Mouse (Mus musculus): ENCODE results near the gene Rimbp2. TPM values are rescaled to one million over a fixed set of nuclear protein-coding genes. Genes with fewer than 3 reads are reported as not detected.

Gene Rimbp2
- polyA plus RNA-seq, 1 experiment from 2014 or later: 0.08 TPM

- Histone ChIP-seq H3K4me1 (peaks cover 14% of the 10 kb centered on the region), H3K27ac (no peak overlapping the region), H3K27me3 (ENCODE audit: low read depth, poor library complexity, severe bottlenecking) (no peaks in the 10 kb centered on the region), H3K4me3 (no peak overlapping the region), H3K36me3 (no peaks in the 10 kb centered on the region), H3K9me3 (replicated peaks) (no peaks in the 10 kb centered on the region)
- WGBS: 10% methylated on average over 10 of the region's 10 CpGs
- peak; percentile 93 for DNase-seq (ENCODE audit: low spot score)
Observed at GRCm38 (mm10) chr5:128917116-128917959, 35.9 kb downstream of the Rimbp2 start.

- DNase-seq (ENCODE audit: low spot score): no peak
- Histone ChIP-seq H3K36me3 (no peaks in the 10 kb centered on the region), H3K27me3 (ENCODE audit: low read depth, poor library complexity, severe bottlenecking) (no peaks in the 10 kb centered on the region), H3K9me3 (replicated peaks) (no peaks in the 10 kb centered on the region), H3K4me1 (peaks cover 14% of the 10 kb centered on the region), H3K27ac (no peak overlapping the region), H3K4me3 (no peak overlapping the region)
- 80% methylated on average over 3 of the region's 3 CpGs for WGBS
Observed at GRCm38 (mm10) chr5:128913820-128914219, 39.5 kb downstream of the Rimbp2 start.

- no peaks in the 10 kb centered on the region for H3K27me3 ChIP-seq (ENCODE audit: low read depth, poor library complexity, severe bottlenecking)
- H3K36me3 ChIP-seq: no peaks in the 10 kb centered on the region
- 97% methylated on average over 3 of the region's 3 CpGs for WGBS
Observed at GRCm38 (mm10) chr5:128912374-128912773, 40.9 kb downstream of the Rimbp2 start.

GRCm38 (mm10) chr5:128911593-128911992, 41.7 kb downstream of the Rimbp2 start:
- H3K27me3 ChIP-seq (ENCODE audit: low read depth, poor library complexity, severe bottlenecking): no peaks in the 10 kb centered on the region
- 85% methylated on average over 8 of the region's 9 CpGs for WGBS
- H3K4me1 ChIP-seq: peaks cover 11% of the 10 kb centered on the region
- H3K27ac ChIP-seq: no peak overlapping the region
- H3K9me3 ChIP-seq (replicated peaks): no peaks in the 10 kb centered on the region
- H3K4me3 ChIP-seq: no peak overlapping the region
- DNase-seq (ENCODE audit: low spot score): no peak
- H3K36me3 ChIP-seq: no peaks in the 10 kb centered on the region

More at GRCm38 (mm10) chr5:128912374-128912773, 40.9 kb downstream of the Rimbp2 start:
- peaks cover 19% of the 10 kb centered on the region for H3K4me1 ChIP-seq
- no peaks in the 10 kb centered on the region for H3K9me3 ChIP-seq (replicated peaks)
- H3K4me3 ChIP-seq: no peak overlapping the region
- H3K27ac ChIP-seq: no peak overlapping the region
- DNase-seq (ENCODE audit: low spot score): no peak

- Histone ChIP-seq H3K27me3 (ENCODE audit: low read depth, poor library complexity, severe bottlenecking) (no peaks in the 10 kb centered on the region), H3K36me3 (no peaks in the 10 kb centered on the region)
- 53% methylated on average over 5 of the region's 5 CpGs for WGBS
Observed at GRCm38 (mm10) chr5:128904113-128904512, 49.2 kb downstream of the Rimbp2 start.

GRCm38 (mm10) chr5:128903120-128903519, 50.2 kb downstream of the Rimbp2 start:
- no peak overlapping the region for H3K4me3 ChIP-seq
- DNase-seq (ENCODE audit: low spot score): no peak
- no peaks in the 10 kb centered on the region for H3K9me3 ChIP-seq (replicated peaks)
- H3K27ac ChIP-seq: no peak overlapping the region
- H3K27me3 ChIP-seq (ENCODE audit: low read depth, poor library complexity, severe bottlenecking): no peaks in the 10 kb centered on the region
- peaks cover 62% of the 10 kb centered on the region for H3K4me1 ChIP-seq
- no peaks in the 10 kb centered on the region for H3K36me3 ChIP-seq
- 46% methylated on average over 12 of the region's 12 CpGs for WGBS

More at GRCm38 (mm10) chr5:128904113-128904512, 49.2 kb downstream of the Rimbp2 start:
- no peaks in the 10 kb centered on the region for H3K9me3 ChIP-seq (replicated peaks)
- H3K4me3 ChIP-seq: no peak overlapping the region
- no peak overlapping the region for H3K27ac ChIP-seq
- peaks cover 64% of the 10 kb centered on the region for H3K4me1 ChIP-seq
- no peak for DNase-seq (ENCODE audit: low spot score)

GRCm38 (mm10) chr5:128899971-128900370, 53.3 kb downstream of the Rimbp2 start:
- H3K27me3 ChIP-seq (ENCODE audit: low read depth, poor library complexity, severe bottlenecking): no peaks in the 10 kb centered on the region
- H3K9me3 ChIP-seq (replicated peaks): no peaks in the 10 kb centered on the region
- DNase-seq (ENCODE audit: low spot score): peak; percentile 56
- no peaks in the 10 kb centered on the region for H3K36me3 ChIP-seq
- peaks cover 46% of the 10 kb centered on the region for H3K4me1 ChIP-seq
- peak overlapping the region; percentile 77 for H3K27ac ChIP-seq
- 28% methylated on average over 13 of the region's 13 CpGs for WGBS
- peak overlapping the region; percentile 20; the same call in 1 of the 2 replicates for H3K4me3 ChIP-seq

- Histone ChIP-seq H3K9me3 (replicated peaks) (no peaks in the 10 kb centered on the region), H3K4me1 (peaks cover 9% of the 10 kb centered on the region), H3K27me3 (ENCODE audit: low read depth, poor library complexity, severe bottlenecking) (no peaks in the 10 kb centered on the region), H3K27ac (no peak overlapping the region), H3K4me3 (no peak overlapping the region), H3K36me3 (no peaks in the 10 kb centered on the region)
- 82% methylated on average over 5 of the region's 5 CpGs for WGBS
- no peak for DNase-seq (ENCODE audit: low spot score)
Observed at GRCm38 (mm10) chr5:128894921-128895320, 58.4 kb downstream of the Rimbp2 start.

GRCm38 (mm10) chr5:128887546-128887945, 65.7 kb downstream of the Rimbp2 start:
- WGBS: 87% methylated on average over 3 of the region's 3 CpGs

GRCm38 (mm10) chr5:128884320-128884719, 69.0 kb downstream of the Rimbp2 start:
- H3K36me3 ChIP-seq: no peaks in the 10 kb centered on the region
- no peaks in the 10 kb centered on the region for H3K27me3 ChIP-seq (ENCODE audit: low read depth, poor library complexity, severe bottlenecking)
- WGBS: 46% methylated on average over 5 of the region's 5 CpGs
- DNase-seq (ENCODE audit: low spot score): no peak
- H3K4me1 ChIP-seq: peaks cover 30% of the 10 kb centered on the region
- no peaks in the 10 kb centered on the region for H3K9me3 ChIP-seq (replicated peaks)
- no peak overlapping the region for H3K4me3 ChIP-seq
- H3K27ac ChIP-seq: no peak overlapping the region

More at GRCm38 (mm10) chr5:128887546-128887945, 65.7 kb downstream of the Rimbp2 start:
- no peaks in the 10 kb centered on the region for H3K27me3 ChIP-seq (ENCODE audit: low read depth, poor library complexity, severe bottlenecking)
- H3K4me1 ChIP-seq: peaks cover 21% of the 10 kb centered on the region
- H3K27ac ChIP-seq: no peak overlapping the region
- no peaks in the 10 kb centered on the region for H3K9me3 ChIP-seq (replicated peaks)
- H3K4me3 ChIP-seq: no peak overlapping the region
- H3K36me3 ChIP-seq: no peaks in the 10 kb centered on the region
- DNase-seq (ENCODE audit: low spot score): no peak

GRCm38 (mm10) chr5:128879092-128879491, 74.2 kb downstream of the Rimbp2 start:
- 32% methylated on average over 3 of the region's 3 CpGs for WGBS
- Histone ChIP-seq H3K9me3 (replicated peaks) (no peaks in the 10 kb centered on the region), H3K4me1 (peaks cover 39% of the 10 kb centered on the region), H3K4me3 (no peak overlapping the region), H3K27me3 (ENCODE audit: low read depth, poor library complexity, severe bottlenecking) (peaks cover 22% of the 10 kb centered on the region), H3K27ac (no peak overlapping the region), H3K36me3 (no peaks in the 10 kb centered on the region)
- DNase-seq (ENCODE audit: low spot score): peak; percentile 66

GRCm38 (mm10) chr5:128877425-128878035, 75.8 kb downstream of the Rimbp2 start:
- H3K4me1 ChIP-seq: peaks cover 29% of the 10 kb centered on the region
- no peak overlapping the region for H3K27ac ChIP-seq
- WGBS: 10% methylated on average over 15 of the region's 16 CpGs
- H3K9me3 ChIP-seq (replicated peaks): no peaks in the 10 kb centered on the region
- H3K27me3 ChIP-seq (ENCODE audit: low read depth, poor library complexity, severe bottlenecking): peaks cover 22% of the 10 kb centered on the region
- no peak overlapping the region for H3K4me3 ChIP-seq
- H3K36me3 ChIP-seq: no peaks in the 10 kb centered on the region
- no peak for DNase-seq (ENCODE audit: low spot score)

GRCm38 (mm10) chr5:128871706-128872105, 81.6 kb downstream of the Rimbp2 start:
- H3K4me3 ChIP-seq: no peak overlapping the region
- H3K9me3 ChIP-seq (replicated peaks): no peaks in the 10 kb centered on the region
- no peaks in the 10 kb centered on the region for H3K36me3 ChIP-seq
- peaks cover 8% of the 10 kb centered on the region; the same call in 1 of the 2 replicates for H3K27me3 ChIP-seq (ENCODE audit: low read depth, poor library complexity, severe bottlenecking)
- no peaks in the 10 kb centered on the region for H3K4me1 ChIP-seq
- DNase-seq (ENCODE audit: low spot score): no peak
- no peak overlapping the region for H3K27ac ChIP-seq
- WGBS: 64% methylated on average over 3 of the region's 3 CpGs
